Mouse (Mus musculus) kidney, adult 2 months (tissue): ENCODE results near the gene Cacna2d1.

ENCODE experiments used
- CTCF ChIP-seq: fragments of 200-500 bp; conservative IDR thresholded peaks from 2 replicates; pipeline ENCODE4 v1.5.1; 2011; ENCODE audit warnings: low read depth, mild to moderate bottlenecking, control low read depth, low read length, moderate library complexity, mixed read lengths; ENCODE audit not compliant: insufficient read depth, insufficient read length
- POLR2A ChIP-seq: fragments of 200-500 bp; IDR thresholded peaks from one replicate; pipeline ENCODE4 v1.6.1; 2011; ENCODE audit warnings: low read depth, low read length, control low read depth

DNA sequence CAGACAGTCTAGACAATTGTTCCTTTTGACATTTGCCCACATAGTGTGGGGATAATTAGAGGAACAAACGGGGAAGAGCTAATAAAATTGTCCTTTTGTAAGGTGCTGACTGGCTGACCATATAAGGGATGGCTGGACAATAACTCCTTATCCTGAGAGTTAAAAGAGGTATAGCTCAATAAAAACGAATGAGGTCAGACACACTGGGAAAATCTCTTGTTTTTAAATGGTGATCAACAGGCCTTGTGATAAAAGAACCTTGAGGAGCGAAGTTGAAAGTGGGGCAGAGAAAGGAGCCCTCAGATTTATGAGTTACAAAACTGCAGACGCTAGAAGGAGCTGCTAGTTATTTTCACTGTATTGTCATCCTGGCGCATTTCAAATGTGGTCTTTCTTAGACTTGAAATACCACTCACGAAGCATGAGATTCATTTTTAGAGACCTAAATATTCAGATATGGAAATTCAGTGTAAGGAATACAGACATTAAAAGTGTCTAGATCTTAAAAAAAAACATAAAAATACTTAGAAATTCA lies 6.8 kb downstream of the Cacna2d1 start:
- TF ChIP-seq POLR2A (no peak), CTCF (no peak)
